Mouse (Mus musculus) stomach, postnatal 0 days (tissue): ENCODE data around the gene Gabrb1.

Experiments used
- CTCF ChIP-seq: IDR thresholded peaks from 2 replicates; pipeline ENCODE4 v1.5.1; 2016; ENCODE audit warnings: antibody characterized with exemption, low read depth, mild to moderate bottlenecking, moderate library complexity
- EP300 ChIP-seq: optimal IDR thresholded peaks from 2 replicates; pipeline ENCODE3; 2016; ENCODE audit warnings: antibody characterized with exemption

- TF ChIP-seq CTCF (no peak), EP300 (no peak)
Measured at GRCm38 (mm10) chr5:72036954-72037353, 379.0 kb downstream of the Gabrb1 start.
